Mouse (Mus musculus): ENCODE measurements at regions not wholly inside any gene's neighbourhood (a gene's known extent, or its start where the extent isn't known, plus 50 kb on each side); places are given as distances from the start of the nearest gene placed in this dataset.

DNA sequence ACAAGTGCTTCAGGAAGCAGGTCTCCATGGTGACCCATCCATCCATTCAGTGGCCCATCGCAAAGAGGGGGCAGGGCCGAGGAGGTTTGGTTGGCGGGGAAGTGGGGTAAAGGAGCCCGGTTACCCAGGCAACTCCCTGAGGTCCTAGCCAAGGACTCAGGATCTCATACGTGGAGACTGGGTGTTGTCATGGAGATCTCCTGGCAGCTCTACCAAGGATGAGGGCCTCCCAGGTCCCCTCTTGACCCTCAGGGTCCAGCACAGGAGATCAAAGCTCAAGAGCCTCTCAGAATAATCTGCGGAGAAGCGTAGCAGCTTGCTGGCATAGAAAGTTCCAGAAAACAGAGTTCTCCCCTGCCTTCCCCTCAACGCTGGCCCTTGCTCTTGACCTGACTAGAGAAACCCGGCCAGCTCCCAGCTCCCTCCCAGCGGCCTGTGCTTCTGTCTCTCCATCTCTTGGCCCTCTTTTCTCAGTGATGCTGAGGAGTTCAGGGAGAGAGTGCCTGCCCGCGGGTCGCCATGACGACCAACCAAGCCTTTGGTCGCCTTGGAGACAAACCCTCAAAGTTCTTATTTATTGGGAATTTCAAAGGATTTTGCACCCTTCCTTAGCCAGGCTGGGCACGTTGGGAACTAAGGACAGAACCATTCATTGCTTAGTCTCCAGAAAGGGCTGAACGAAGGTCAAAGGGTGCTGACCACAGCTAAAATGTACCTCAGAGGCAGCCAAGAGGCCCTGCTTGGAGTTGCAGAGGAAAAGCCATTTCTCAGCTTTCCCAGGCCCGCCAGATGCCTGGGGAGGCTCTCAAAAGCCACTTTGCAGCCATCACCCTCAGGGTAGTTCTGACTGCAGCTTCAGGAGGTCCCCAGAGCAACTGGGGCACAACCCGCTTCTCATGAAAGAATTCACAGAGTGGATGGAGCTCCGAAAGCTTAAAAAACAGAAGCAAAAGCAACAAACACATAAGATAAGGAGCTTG lies 60.0 kb downstream of the Ubiad1 start:
- DNase-seq, result no peak
- intact Hi-C loops (cut with DNase I), result no loop called here

DNA sequence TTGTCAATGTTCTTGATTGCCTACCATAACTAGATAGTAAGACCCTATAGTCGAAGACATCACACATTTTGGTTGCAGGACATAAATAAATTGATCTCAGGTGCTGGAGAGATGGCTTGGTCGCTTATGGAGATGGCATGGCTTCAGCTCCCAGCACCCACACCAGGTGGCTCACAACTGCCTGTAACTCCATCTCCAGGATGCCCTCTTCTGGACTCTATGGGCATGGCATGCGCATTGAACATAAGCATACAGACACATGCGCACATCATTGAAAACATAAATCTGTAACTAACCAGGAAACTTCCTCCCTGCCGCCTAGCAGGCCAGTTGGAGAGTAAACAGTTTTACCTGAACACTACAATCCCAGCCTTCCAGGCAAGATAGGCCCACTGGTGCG lies 64.0 kb downstream of the Ubiad1 start:
- intact Hi-C loops (cut with DNase I), result no loop called here
- no peak for DNase-seq

DNA sequence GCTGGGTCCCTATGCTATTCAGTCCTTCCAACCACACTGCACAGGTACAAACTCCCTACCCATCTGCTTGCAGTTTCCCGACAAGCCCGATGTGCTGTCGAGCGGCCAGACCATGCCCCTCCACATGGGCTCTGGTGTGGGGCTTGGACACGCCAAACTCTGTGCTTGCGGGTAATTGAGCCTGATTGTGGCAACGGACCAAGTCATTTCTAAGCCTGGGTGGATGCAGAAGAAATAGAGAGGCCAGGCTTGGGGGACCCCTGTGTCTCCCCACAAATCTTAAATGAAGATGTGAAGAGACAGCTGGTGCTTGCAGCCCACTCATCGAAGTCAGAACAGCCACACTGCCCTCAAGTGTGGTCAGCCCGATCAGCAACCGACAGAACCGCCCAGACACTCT lies 66.1 kb downstream of the Ubiad1 start:
- no peak for DNase-seq
- intact Hi-C loops (cut with DNase I), result no loop called here

DNA sequence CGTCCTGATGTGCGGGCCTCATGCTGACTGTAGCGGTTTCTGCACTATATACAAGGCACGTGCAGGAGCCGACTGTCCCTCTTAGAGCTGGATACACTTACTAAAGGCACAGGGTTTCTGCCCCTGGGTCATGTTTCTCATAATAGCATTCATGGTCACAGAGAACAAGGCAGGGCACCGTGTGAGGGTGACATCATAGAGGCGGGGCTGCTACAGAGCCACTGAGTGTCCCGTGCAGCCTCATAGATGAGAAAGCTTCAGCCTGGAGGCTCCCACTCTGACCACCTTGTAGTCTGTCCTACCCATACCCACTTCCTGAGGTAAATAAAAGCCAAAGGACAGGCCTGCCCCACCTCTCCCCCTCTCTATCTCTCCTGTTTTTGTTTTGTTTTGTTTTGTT lies 67.2 kb downstream of the Ubiad1 start:
- DNase-seq, result peak in 1 of 2 experiments; percentile 7
- intact Hi-C loops (cut with DNase I), result no loop called here

DNA sequence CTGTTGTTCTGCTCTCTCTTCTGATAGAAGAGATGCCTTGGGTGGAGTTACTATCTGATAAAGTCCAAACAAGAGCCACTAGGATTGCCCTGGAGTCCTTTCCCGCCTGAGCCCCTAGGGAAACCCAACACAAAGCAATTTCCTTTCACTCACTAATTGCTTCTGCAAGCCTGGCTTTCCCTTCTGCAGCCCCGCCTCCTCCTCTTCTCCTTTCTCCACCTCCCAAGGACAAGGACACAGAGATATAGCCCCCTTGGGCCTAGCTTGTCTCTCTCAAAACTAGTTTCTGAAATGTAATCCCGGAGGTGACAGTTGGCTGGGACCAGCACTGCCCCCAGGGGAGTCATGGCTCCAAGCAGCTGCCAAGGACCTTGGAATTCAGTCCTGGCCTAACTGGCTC lies 68.1 kb downstream of the Ubiad1 start:
- peak; percentile 9 to 15 for DNase-seq
- intact Hi-C loops (cut with DNase I), result no loop called here

DNA sequence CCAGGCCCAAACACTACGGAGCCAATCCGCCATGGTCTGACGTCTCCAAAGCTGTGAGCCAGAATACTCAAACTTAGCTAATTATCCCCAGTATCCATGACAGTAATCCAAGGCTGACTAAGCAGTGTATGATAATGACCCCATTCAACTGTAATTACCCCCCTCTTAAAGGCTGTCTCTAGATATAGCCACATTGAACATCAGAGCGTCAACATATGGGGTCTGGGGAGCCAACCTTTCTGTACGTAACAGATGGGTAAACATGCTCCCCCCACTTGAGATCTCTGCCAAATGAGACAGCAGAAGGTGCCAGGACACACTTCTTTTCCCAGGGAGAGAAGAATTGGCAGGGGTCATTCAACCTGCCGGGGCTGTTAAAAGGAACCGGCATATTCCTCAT lies 73.1 kb downstream of the Ubiad1 start:
- no peak for DNase-seq
- intact Hi-C loops (cut with DNase I), result no loop called here

- intact Hi-C loops (cut with DNase I), result no loop called here
- DNase-seq, result no peak
These were observed 76.9 kb downstream of the Ubiad1 start for GRCm38 (mm10) chr4:148367671-148368070.

DNA sequence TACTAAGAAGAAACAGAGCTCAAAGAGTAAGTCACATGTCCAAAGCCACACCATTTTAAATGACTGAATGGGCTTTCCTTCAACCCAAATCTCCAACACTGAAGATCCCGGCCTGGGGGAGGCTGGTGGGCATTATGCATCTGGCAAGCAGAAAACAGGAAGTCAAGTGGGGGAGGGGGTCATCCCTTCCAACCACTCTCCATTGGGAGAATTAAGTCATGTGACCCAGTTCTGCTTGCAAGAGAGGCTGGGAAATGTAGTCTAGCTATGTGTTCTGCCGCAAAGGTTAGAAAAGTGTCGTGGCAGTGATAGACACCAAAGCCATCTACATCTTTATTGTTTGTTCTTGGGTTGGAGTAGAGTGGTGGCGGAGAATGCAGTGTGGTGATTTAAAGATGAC lies 78.0 kb upstream of the Disp3 start:
- intact Hi-C loops (cut with DNase I), result no loop called here

GRCm38 (mm10) chr4:148363366-148364121 lies 75.8 kb upstream of the Disp3 start:
- intact Hi-C loops (cut with DNase I), result no loop called here
- DNase-seq, result no peak

More for the DNA sequence above, 78.0 kb upstream of the Disp3 start:
- no peak for DNase-seq

- no peak for DNase-seq
- intact Hi-C loops (cut with DNase I), result no loop called here
These were observed 73.2 kb upstream of the Disp3 start for GRCm38 (mm10) chr4:148360931-148361330.

DNA sequence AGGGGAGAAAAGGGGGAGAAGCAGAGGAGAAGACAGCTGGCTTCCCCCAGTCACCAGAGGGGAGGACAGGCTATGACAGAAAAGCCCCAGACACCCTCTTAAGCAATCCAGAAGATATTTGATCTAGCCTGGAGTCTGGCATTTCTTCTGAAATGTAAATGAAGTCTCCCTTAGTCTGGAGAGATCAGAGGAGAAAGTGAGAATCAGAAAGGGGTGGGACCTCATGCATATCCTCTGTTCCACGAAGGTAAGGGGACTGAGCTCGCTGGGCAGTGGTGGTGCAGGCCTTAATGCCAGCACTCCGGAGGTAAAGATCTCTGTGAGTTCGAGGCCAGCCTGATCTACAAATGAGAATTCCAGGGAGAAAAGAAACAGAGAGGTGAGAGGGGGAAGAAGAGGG lies 70.6 kb upstream of the Disp3 start:
- DNase-seq, result no peak
- intact Hi-C loops (cut with DNase I), result no loop called here

DNA sequence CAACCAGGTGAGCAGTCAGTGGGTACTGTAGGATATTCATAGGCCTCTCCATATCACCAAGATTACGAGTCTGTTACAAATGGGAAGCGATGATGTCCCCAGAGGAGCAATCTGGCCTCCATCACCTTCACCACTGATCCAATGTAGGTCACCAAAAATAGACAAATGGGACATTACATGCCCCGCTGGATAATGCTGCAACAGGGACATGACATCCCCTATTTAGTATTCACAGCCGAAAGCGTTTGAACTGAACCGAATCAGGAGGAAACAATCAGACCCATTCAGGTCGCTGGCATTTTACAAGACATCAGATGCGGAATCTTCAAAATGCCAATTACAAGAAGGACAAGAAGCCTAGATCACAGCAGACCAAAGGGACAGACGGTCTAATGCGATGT lies 69.5 kb upstream of the Disp3 start:
- intact Hi-C loops (cut with DNase I), result no loop called here

GRCm38 (mm10) chr4:148356654-148357053 lies 68.9 kb upstream of the Disp3 start:
- intact Hi-C loops (cut with DNase I), result no loop called here
- no peak for DNase-seq

More for the DNA sequence above, 69.5 kb upstream of the Disp3 start:
- no peak for DNase-seq

GRCm38 (mm10) chr4:148353969-148354368 lies 66.2 kb upstream of the Disp3 start:
- DNase-seq, result no peak
- intact Hi-C loops (cut with DNase I), result no loop called here

DNA sequence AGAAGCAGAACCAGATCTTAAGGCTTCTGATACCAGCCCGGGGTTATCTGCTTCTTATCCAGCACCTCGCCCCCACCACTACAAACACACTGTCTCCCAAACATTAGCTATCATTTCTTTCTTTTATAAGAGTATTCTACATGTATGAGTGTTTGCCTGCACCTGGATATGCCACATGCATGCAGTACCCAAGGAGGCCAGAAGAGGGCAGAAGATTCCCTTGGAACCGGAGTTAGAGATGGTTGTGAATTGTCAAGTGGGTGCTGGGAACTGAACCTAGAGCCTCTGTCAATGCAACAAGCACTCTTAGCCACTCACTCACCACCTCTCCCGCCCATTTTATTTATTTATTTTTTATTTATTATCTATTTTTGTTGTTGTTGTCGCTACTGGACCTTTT lies 64.9 kb upstream of the Disp3 start:
- intact Hi-C loops (cut with DNase I), result no loop called here
- no peak for DNase-seq

GRCm38 (mm10) chr4:148341531-148342157 lies 53.9 kb upstream of the Disp3 start:
- intact Hi-C loops (cut with DNase I), result no loop called here

GRCm38 (mm10) chr4:148340342-148340741 lies 52.6 kb upstream of the Disp3 start:
- intact Hi-C loops (cut with DNase I), result no loop called here
- DNase-seq, result no peak

More at GRCm38 (mm10) chr4:148341531-148342157, 53.9 kb upstream of the Disp3 start:
- no peak for DNase-seq

DNA sequence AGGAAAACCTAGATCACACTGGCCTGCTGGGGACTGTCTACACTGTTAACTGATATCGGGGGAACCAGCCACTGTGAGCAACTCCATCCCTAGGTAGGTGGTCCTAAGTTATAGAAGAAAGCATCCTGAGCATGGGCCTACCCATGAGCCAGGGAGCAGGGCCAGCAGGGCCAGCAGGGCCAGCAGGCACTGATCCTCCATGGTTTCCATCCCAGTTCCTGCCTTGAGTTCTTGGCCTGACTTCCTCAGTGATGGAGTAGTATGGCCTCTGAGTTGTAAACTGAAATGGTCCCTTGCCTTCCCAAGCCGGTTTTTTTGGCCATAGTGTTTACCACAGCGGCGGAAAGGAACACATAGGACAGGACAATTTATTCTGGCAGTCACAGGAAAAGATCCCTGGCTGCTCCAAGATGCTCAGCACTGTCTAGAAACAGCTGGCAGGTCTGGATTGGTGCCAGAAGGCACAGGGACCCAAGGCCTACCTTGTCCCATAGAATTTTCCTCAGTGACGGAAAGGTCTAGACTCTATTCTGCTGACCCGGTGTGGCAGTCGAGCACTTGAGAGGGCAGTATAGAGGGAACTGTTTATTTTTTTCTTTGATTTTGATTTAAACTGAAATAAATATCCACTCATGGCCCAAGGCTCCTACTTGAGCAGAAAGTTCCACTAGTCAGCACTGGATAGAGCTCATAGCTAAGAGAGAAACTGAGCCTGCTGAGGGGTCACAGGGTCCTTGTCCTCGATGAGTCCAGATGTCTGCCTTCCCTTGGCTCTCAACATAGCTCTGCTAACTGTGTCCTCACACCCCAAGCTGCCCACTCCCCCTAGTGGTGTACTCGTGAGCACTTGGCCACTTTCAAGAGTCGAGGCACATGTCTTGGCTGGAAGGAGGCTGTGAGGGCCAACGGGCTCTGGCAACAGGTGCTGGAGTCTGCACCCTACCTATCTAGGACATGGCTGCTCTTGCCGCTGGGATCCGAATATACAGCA lies 50.4 kb upstream of the Disp3 start:
- no peak for DNase-seq

More for the DNA sequence above, 50.4 kb upstream of the Disp3 start:
- intact Hi-C loops (cut with DNase I), result no loop called here
